Mouse (Mus musculus): Measurements from ENCODE around the gene Tmem8. TPM values are rescaled to one million over a fixed set of nuclear protein-coding genes. Genes with fewer than 3 reads are reported as not detected.

Tmem8 gene
- polyA plus RNA-seq, 1 experiment: 1.5 TPM

DNA sequence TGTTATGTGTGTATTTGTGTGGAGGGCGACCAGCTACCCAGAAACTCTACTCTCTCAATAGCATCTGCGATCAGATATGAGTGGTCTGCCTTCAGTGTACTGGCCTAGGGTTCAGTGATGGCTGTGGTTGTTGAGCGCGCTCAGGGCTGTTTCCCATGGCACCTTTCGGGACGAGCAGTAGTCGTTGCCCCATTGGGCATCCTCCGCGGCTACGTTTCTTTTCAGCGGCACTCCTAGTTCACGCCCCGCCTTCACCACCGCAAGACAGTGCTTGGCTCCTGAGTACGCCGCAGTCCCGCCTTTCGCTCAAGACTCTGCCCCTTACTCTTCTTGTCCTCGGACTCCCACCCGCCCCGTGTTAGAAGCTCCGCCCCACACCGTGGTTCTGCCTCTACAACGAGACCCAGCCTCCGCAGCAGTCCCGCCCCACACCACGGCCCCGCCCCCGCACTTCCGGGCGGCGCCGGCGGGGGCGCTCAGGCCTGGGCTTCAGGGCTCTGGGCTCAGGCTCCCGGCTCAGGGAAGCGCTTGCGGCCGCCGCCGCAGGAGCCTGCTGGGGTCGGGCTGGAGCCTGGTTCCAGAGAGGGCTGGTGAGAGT, 25.2 kb downstream of the Tmem8 start, which contains the start of gene Axin1:
TSS of gene Axin1 (plus strand) at position 450 of the 598 bp plus-strand sequence.
- Histone ChIP-seq H3K79me2 (ENCODE audit: control insufficient read depth, insufficient read depth) (peaks cover 47% of the 10 kb centered on the region), H3ac (ENCODE audit: control insufficient read depth, insufficient read length, low read depth) (peak within 1 kb of the TSS; percentile 97), H3K4me3 (ENCODE audit: insufficient read depth, poor library complexity, severe bottlenecking) (peak within 1 kb of the TSS; percentile 65), H3K79me3 (ENCODE audit: low read depth) (peaks cover 42% of the 10 kb centered on the region), H3K36me3 (ENCODE audit: control insufficient read depth, insufficient read depth) (peaks cover 11% of the 10 kb centered on the region), H3K27me3 (ENCODE audit: control insufficient read depth, insufficient read depth, insufficient read length) (no peaks in the 10 kb centered on the region)
- peak; percentile 70 for TF ChIP-seq MAX (IDR thresholded peaks at IDR 0.05)
- no peak for TF ChIP-seq FOSL1 (IDR thresholded peaks at IDR 0.05; ENCODE audit: insufficient read depth, low read length, poor library complexity, severe bottlenecking)
- peak; percentile 34 for TF ChIP-seq CTCF (IDR thresholded peaks at IDR 0.05; ENCODE audit: control insufficient read depth, insufficient read depth, insufficient read length)

DNA sequence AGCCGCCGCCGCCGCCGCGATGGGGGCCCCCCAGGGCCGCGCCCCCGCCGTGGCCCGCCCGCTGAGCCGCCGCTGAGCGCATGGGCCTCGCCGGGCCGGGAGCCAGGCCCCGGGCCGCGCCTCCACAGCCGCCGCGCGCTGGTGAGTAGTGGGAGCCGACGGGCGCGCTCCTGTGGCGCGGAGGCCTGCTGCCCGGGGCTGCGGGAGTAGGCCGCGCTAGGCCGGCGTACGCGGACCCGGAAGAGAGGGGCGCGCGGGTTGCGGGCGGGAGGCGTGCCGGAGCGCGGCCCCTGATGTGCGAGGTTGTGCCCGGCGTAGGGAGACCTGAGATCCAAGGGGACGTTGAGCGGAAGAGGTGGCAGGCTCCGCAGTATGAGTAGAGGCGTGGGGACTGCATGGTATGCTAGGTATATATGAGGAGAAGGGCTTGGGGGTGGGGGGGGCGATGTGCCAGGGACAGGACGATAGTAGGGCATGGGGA, 25.8 kb downstream of the Tmem8 start:
- peaks cover 17% of the 10 kb centered on the region for H3K36me3 ChIP-seq (ENCODE audit: control insufficient read depth, insufficient read depth)
- peak overlapping the region; percentile 97 for H3ac ChIP-seq (ENCODE audit: control insufficient read depth, insufficient read length, low read depth)
- H3K79me2 ChIP-seq (ENCODE audit: control insufficient read depth, insufficient read depth): peaks cover 53% of the 10 kb centered on the region
- H3K4me3 ChIP-seq (ENCODE audit: insufficient read depth, poor library complexity, severe bottlenecking): peak overlapping the region; percentile 65
- H3K79me3 ChIP-seq (ENCODE audit: low read depth): peaks cover 48% of the 10 kb centered on the region
- H3K27me3 ChIP-seq (ENCODE audit: control insufficient read depth, insufficient read depth, insufficient read length): no peaks in the 10 kb centered on the region
- TF ChIP-seq USF1 (IDR thresholded peaks at IDR 0.05; ENCODE audit: low read depth): no peak
- no peak for TF ChIP-seq MYOG (IDR thresholded peaks at IDR 0.05; ENCODE audit: control insufficient read depth, extremely low read depth, insufficient read length)
- TF ChIP-seq MAX (IDR thresholded peaks at IDR 0.05): no peak
- TF ChIP-seq CTCF (IDR thresholded peaks at IDR 0.05; ENCODE audit: control insufficient read depth, insufficient read depth, insufficient read length): no peak
- no peak for TF ChIP-seq CEBPB (IDR thresholded peaks at IDR 0.05; ENCODE audit: low read depth)
- no peak for TF ChIP-seq FOSL1 (IDR thresholded peaks at IDR 0.05; ENCODE audit: insufficient read depth, low read length, poor library complexity, severe bottlenecking)
- TF ChIP-seq MYOD1 (IDR thresholded peaks at IDR 0.05; ENCODE audit: control insufficient read depth, insufficient read length, low read depth): no peak

DNA sequence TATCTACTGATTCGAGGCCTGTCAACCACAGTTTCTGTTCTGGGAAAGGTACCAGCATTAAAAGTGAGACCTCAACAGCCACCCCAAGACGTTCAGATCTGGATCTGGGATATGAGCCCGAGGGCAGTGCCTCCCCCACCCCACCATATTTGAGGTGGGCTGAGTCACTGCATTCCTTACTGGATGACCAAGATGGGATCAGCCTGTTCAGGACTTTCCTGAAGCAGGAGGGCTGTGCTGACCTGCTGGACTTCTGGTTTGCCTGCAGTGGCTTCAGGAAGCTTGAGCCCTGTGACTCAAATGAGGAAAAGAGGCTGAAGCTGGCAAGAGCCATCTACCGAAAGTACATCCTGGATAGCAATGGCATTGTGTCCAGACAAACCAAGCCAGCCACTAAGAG, 29.7 kb downstream of the Tmem8 start:
- Histone ChIP-seq H3K79me3 (ENCODE audit: low read depth) (peaks cover 84% of the 10 kb centered on the region), H3K4me3 (ENCODE audit: insufficient read depth, poor library complexity, severe bottlenecking) (no peak overlapping the region), H3ac (ENCODE audit: control insufficient read depth, insufficient read length, low read depth) (no peak overlapping the region), H3K36me3 (ENCODE audit: control insufficient read depth, insufficient read depth) (peaks cover 52% of the 10 kb centered on the region), H3K27me3 (ENCODE audit: control insufficient read depth, insufficient read depth, insufficient read length) (no peaks in the 10 kb centered on the region), H3K79me2 (ENCODE audit: control insufficient read depth, insufficient read depth) (peaks cover 92% of the 10 kb centered on the region)
- TF ChIP-seq CEBPB (IDR thresholded peaks at IDR 0.05; ENCODE audit: low read depth) (no peak), USF1 (IDR thresholded peaks at IDR 0.05; ENCODE audit: low read depth) (no peak), MYOG (IDR thresholded peaks at IDR 0.05; ENCODE audit: control insufficient read depth, extremely low read depth, insufficient read length) (no peak), FOSL1 (IDR thresholded peaks at IDR 0.05; ENCODE audit: insufficient read depth, low read length, poor library complexity, severe bottlenecking) (no peak), MYOD1 (IDR thresholded peaks at IDR 0.05; ENCODE audit: control insufficient read depth, insufficient read length, low read depth) (no peak), CTCF (IDR thresholded peaks at IDR 0.05; ENCODE audit: control insufficient read depth, insufficient read depth, insufficient read length) (no peak), MAX (IDR thresholded peaks at IDR 0.05) (no peak)

DNA sequence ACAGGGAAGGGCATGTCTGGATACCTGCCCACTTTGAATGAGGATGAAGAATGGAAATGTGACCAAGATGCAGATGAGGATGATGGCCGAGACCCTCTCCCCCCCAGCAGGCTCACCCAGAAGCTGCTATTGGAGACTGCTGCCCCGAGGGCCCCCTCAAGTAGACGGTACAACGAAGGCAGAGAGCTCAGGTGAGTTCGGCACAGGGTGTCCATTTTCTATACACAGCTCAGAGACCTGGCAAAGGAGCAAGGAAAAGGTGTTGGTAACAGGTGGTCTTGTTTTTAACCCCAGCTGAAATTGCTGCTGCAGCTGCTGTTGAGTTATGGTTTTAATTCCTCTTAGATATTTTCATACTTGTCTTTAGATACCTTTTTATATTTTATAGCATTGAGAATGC, 30.3 kb downstream of the Tmem8 start:
- no peak overlapping the region for H3ac ChIP-seq (ENCODE audit: control insufficient read depth, insufficient read length, low read depth)
- no peaks in the 10 kb centered on the region for H3K27me3 ChIP-seq (ENCODE audit: control insufficient read depth, insufficient read depth, insufficient read length)
- TF ChIP-seq USF1 (IDR thresholded peaks at IDR 0.05; ENCODE audit: low read depth): no peak
- no peak for TF ChIP-seq FOSL1 (IDR thresholded peaks at IDR 0.05; ENCODE audit: insufficient read depth, low read length, poor library complexity, severe bottlenecking)
- no peak for TF ChIP-seq CEBPB (IDR thresholded peaks at IDR 0.05; ENCODE audit: low read depth)
- TF ChIP-seq MYOG (IDR thresholded peaks at IDR 0.05; ENCODE audit: control insufficient read depth, extremely low read depth, insufficient read length): no peak
- TF ChIP-seq MAX (IDR thresholded peaks at IDR 0.05): no peak
- TF ChIP-seq MYOD1 (IDR thresholded peaks at IDR 0.05; ENCODE audit: control insufficient read depth, insufficient read length, low read depth): no peak
- TF ChIP-seq CTCF (IDR thresholded peaks at IDR 0.05; ENCODE audit: control insufficient read depth, insufficient read depth, insufficient read length): no peak
- no peak overlapping the region for H3K4me3 ChIP-seq (ENCODE audit: insufficient read depth, poor library complexity, severe bottlenecking)
- peaks cover 97% of the 10 kb centered on the region for H3K79me2 ChIP-seq (ENCODE audit: control insufficient read depth, insufficient read depth)
- peaks cover 58% of the 10 kb centered on the region for H3K36me3 ChIP-seq (ENCODE audit: control insufficient read depth, insufficient read depth)
- H3K79me3 ChIP-seq (ENCODE audit: low read depth): peaks cover 90% of the 10 kb centered on the region

DNA sequence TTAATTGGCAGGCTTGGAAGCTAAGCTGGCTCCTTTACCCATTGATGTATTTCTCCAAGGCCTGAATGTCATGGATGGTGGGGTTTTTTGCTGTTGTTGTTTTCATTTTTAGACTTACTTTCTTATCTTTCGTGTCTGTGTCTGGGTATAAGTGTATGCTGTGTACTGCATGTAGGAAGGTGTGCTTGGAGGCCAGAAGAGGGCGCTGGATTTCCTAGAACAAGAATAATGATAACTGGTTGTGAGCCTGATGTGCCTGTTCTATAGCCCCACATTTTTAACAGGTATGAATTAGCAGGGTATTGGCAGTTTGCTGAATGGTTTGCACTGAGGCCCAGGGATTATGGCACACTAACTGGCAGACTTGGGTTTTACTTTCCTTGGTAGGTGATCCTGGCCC, 36.0 kb downstream of the Tmem8 start:
- H3K36me3 ChIP-seq (ENCODE audit: control insufficient read depth, insufficient read depth): peaks cover 77% of the 10 kb centered on the region
- H3K79me2 ChIP-seq (ENCODE audit: control insufficient read depth, insufficient read depth): peaks cover 99% of the 10 kb centered on the region
- H3K4me3 ChIP-seq (ENCODE audit: insufficient read depth, poor library complexity, severe bottlenecking): no peak overlapping the region
- H3ac ChIP-seq (ENCODE audit: control insufficient read depth, insufficient read length, low read depth): no peak overlapping the region
- peaks cover 78% of the 10 kb centered on the region for H3K79me3 ChIP-seq (ENCODE audit: low read depth)
- no peak for TF ChIP-seq FOSL1 (IDR thresholded peaks at IDR 0.05; ENCODE audit: insufficient read depth, low read length, poor library complexity, severe bottlenecking)
- no peak for TF ChIP-seq MYOG (IDR thresholded peaks at IDR 0.05; ENCODE audit: control insufficient read depth, extremely low read depth, insufficient read length)
- TF ChIP-seq MYOD1 (IDR thresholded peaks at IDR 0.05; ENCODE audit: control insufficient read depth, insufficient read length, low read depth): no peak
- no peak for TF ChIP-seq CEBPB (IDR thresholded peaks at IDR 0.05; ENCODE audit: low read depth)
- TF ChIP-seq MAX (IDR thresholded peaks at IDR 0.05): no peak
- no peak for TF ChIP-seq USF1 (IDR thresholded peaks at IDR 0.05; ENCODE audit: low read depth)
- TF ChIP-seq CTCF (IDR thresholded peaks at IDR 0.05; ENCODE audit: control insufficient read depth, insufficient read depth, insufficient read length): no peak
- H3K27me3 ChIP-seq (ENCODE audit: control insufficient read depth, insufficient read depth, insufficient read length): no peaks in the 10 kb centered on the region

Measured in C2C12 (cell line).